Mouse (Mus musculus): ENCODE results near the gene Plekhd1. TPM values are rescaled to one million over a fixed set of nuclear protein-coding genes. Genes with fewer than 3 reads are reported as not detected.

Plekhd1 gene
- polyA plus RNA-seq, 1 experiment from 2014 or later, result 6.8 TPM

GRCm38 (mm10) chr12:80758559-80759386 lies 66.4 kb downstream of the Plekhd1 start:
- no peaks in the 10 kb centered on the region for H3K9me3 ChIP-seq (ENCODE audit: control insufficient read depth, low read length)
- peak overlapping the region; percentile 90 for H3K9ac ChIP-seq (replicated peaks; ENCODE audit: low read depth, low read length)
- 10% methylated on average over 90 of the region's 92 CpGs for WGBS
- peak overlapping the region; percentile 66 for H3K4me3 ChIP-seq (ENCODE audit: low read depth, low read length)
- peaks cover 26% of the 10 kb centered on the region for H3K4me1 ChIP-seq (ENCODE audit: control insufficient read depth, insufficient read depth, low read length)
- H3K27ac ChIP-seq (ENCODE audit: low read depth, low read length), result peak overlapping the region; percentile 96
- peaks cover 31% of the 10 kb centered on the region; the same call in 1 of the 2 replicates for H3K36me3 ChIP-seq (ENCODE audit: control insufficient read depth, insufficient read depth, low read length)
- ATAC-seq (ENCODE audit: low read depth), result no peak; the same call in 1 of the 2 replicates
- H3K27me3 ChIP-seq (ENCODE audit: control insufficient read depth, insufficient read depth, low read length), result no peaks in the 10 kb centered on the region
- H3K4me2 ChIP-seq (ENCODE audit: low read depth, low read length), result peak overlapping the region; percentile 62

- Histone ChIP-seq H3K9ac (replicated peaks; ENCODE audit: low read depth, low read length) (peak overlapping the region; percentile 90), H3K27ac (ENCODE audit: low read depth, low read length) (peak overlapping the region; percentile 96), H3K9me3 (ENCODE audit: control insufficient read depth, low read length) (no peaks in the 10 kb centered on the region), H3K36me3 (ENCODE audit: control insufficient read depth, insufficient read depth, low read length) (peaks cover 29% of the 10 kb centered on the region; the same call in 1 of the 2 replicates), H3K27me3 (ENCODE audit: control insufficient read depth, insufficient read depth, low read length) (no peaks in the 10 kb centered on the region), H3K4me1 (ENCODE audit: control insufficient read depth, insufficient read depth, low read length) (peaks cover 26% of the 10 kb centered on the region), H3K4me3 (ENCODE audit: low read depth, low read length) (peak overlapping the region; percentile 66), H3K4me2 (ENCODE audit: low read depth, low read length) (peak overlapping the region; percentile 62)
- 1% methylated on average over 9 of the region's 13 CpGs for WGBS
- 0 out of 2 replicates have a peak, but pooled peaks have one; percentile 3 for ATAC-seq (ENCODE audit: low read depth)
Observed at GRCm38 (mm10) chr12:80759387-80759712, 67.0 kb downstream of the Plekhd1 start.

- Histone ChIP-seq H3K4me2 (ENCODE audit: low read depth, low read length) (peak overlapping the region; percentile 62), H3K27me3 (ENCODE audit: control insufficient read depth, insufficient read depth, low read length) (no peaks in the 10 kb centered on the region), H3K4me1 (ENCODE audit: control insufficient read depth, insufficient read depth, low read length) (peaks cover 26% of the 10 kb centered on the region), H3K36me3 (ENCODE audit: control insufficient read depth, insufficient read depth, low read length) (peaks cover 26% of the 10 kb centered on the region; the same call in 1 of the 2 replicates), H3K9me3 (ENCODE audit: control insufficient read depth, low read length) (no peaks in the 10 kb centered on the region), H3K27ac (ENCODE audit: low read depth, low read length) (peak overlapping the region; percentile 96), H3K4me3 (ENCODE audit: low read depth, low read length) (peak overlapping the region; percentile 66), H3K9ac (replicated peaks; ENCODE audit: low read depth, low read length) (peak overlapping the region; percentile 90)
- peak; percentile 29 for ATAC-seq (ENCODE audit: low read depth)
- WGBS, result under 1% methylated on average over 22 of the region's 22 CpGs
Observed at GRCm38 (mm10) chr12:80759713-80760395, 67.5 kb downstream of the Plekhd1 start.

GRCm38 (mm10) chr12:80760396-80760801 lies 68.0 kb downstream of the Plekhd1 start, which contains the start of gene Ccdc177:
Gene Ccdc177, minus strand, starts transcription at chr12:80760687.
- 0% methylated on average over 24 of the region's 24 CpGs for WGBS
- peak within 1 kb of the TSS; percentile 66 for H3K4me3 ChIP-seq (ENCODE audit: low read depth, low read length)
- peaks cover 21% of the 10 kb centered on the region; the same call in 1 of the 2 replicates for H3K36me3 ChIP-seq (ENCODE audit: control insufficient read depth, insufficient read depth, low read length)
- H3K27ac ChIP-seq (ENCODE audit: low read depth, low read length), result peak within 1 kb of the TSS; percentile 96
- peaks cover 26% of the 10 kb centered on the region for H3K4me1 ChIP-seq (ENCODE audit: control insufficient read depth, insufficient read depth, low read length)
- no peaks in the 10 kb centered on the region for H3K9me3 ChIP-seq (ENCODE audit: control insufficient read depth, low read length)
- peak within 1 kb of the TSS; percentile 90 for H3K9ac ChIP-seq (replicated peaks; ENCODE audit: low read depth, low read length)
- peak within 1 kb of the TSS; percentile 62 for H3K4me2 ChIP-seq (ENCODE audit: low read depth, low read length)
- H3K27me3 ChIP-seq (ENCODE audit: control insufficient read depth, insufficient read depth, low read length), result no peaks in the 10 kb centered on the region
- ATAC-seq (ENCODE audit: low read depth), result peak; percentile 61

- H3K9ac ChIP-seq (replicated peaks; ENCODE audit: low read depth, low read length), result no peak overlapping the region
- no peak overlapping the region for H3K27ac ChIP-seq (ENCODE audit: low read depth, low read length)
- H3K36me3 ChIP-seq (ENCODE audit: control insufficient read depth, insufficient read depth, low read length), result 0 out of 2 replicates have a peak, but pooled peaks cover 7% of the 10 kb centered on the region
- no peaks in the 10 kb centered on the region for H3K27me3 ChIP-seq (ENCODE audit: control insufficient read depth, insufficient read depth, low read length)
- no peak overlapping the region for H3K4me2 ChIP-seq (ENCODE audit: low read depth, low read length)
- WGBS, result 90% methylated on average over 5 of the region's 5 CpGs
- peaks cover 18% of the 10 kb centered on the region for H3K4me1 ChIP-seq (ENCODE audit: control insufficient read depth, insufficient read depth, low read length)
- no peaks in the 10 kb centered on the region for H3K9me3 ChIP-seq (ENCODE audit: control insufficient read depth, low read length)
- ATAC-seq (ENCODE audit: low read depth), result no peak
- H3K4me3 ChIP-seq (ENCODE audit: low read depth, low read length), result no peak overlapping the region
Observed at GRCm38 (mm10) chr12:80762982-80763381, 70.6 kb downstream of the Plekhd1 start.

GRCm38 (mm10) chr12:80764116-80764515 lies 71.7 kb downstream of the Plekhd1 start:
- H3K27ac ChIP-seq (ENCODE audit: low read depth, low read length), result no peak overlapping the region
- peaks cover 6% of the 10 kb centered on the region for H3K4me1 ChIP-seq (ENCODE audit: control insufficient read depth, insufficient read depth, low read length)
- H3K27me3 ChIP-seq (ENCODE audit: control insufficient read depth, insufficient read depth, low read length), result no peaks in the 10 kb centered on the region
- H3K9ac ChIP-seq (replicated peaks; ENCODE audit: low read depth, low read length), result no peak overlapping the region
- no peak overlapping the region for H3K4me3 ChIP-seq (ENCODE audit: low read depth, low read length)
- ATAC-seq (ENCODE audit: low read depth), result no peak
- H3K36me3 ChIP-seq (ENCODE audit: control insufficient read depth, insufficient read depth, low read length), result no peaks in the 10 kb centered on the region
- no peaks in the 10 kb centered on the region for H3K9me3 ChIP-seq (ENCODE audit: control insufficient read depth, low read length)
- WGBS, result 73% methylated on average over 4 of the region's 4 CpGs
- no peak overlapping the region for H3K4me2 ChIP-seq (ENCODE audit: low read depth, low read length)

GRCm38 (mm10) chr12:80769697-80770096 lies 77.3 kb downstream of the Plekhd1 start:
- no peaks in the 10 kb centered on the region for H3K9me3 ChIP-seq (ENCODE audit: control insufficient read depth, low read length)
- no peak overlapping the region for H3K4me3 ChIP-seq (ENCODE audit: low read depth, low read length)
- H3K4me1 ChIP-seq (ENCODE audit: control insufficient read depth, insufficient read depth, low read length), result no peaks in the 10 kb centered on the region
- 19% methylated on average over 11 of the region's 11 CpGs for WGBS
- H3K27ac ChIP-seq (ENCODE audit: low read depth, low read length), result no peak overlapping the region
- no peak overlapping the region for H3K9ac ChIP-seq (replicated peaks; ENCODE audit: low read depth, low read length)
- ATAC-seq (ENCODE audit: low read depth), result peak; percentile 77
- no peaks in the 10 kb centered on the region for H3K36me3 ChIP-seq (ENCODE audit: control insufficient read depth, insufficient read depth, low read length)
- H3K4me2 ChIP-seq (ENCODE audit: low read depth, low read length), result no peak overlapping the region
- H3K27me3 ChIP-seq (ENCODE audit: control insufficient read depth, insufficient read depth, low read length), result no peaks in the 10 kb centered on the region
